Mouse (Mus musculus): ENCODE results near the gene Drc3.
"Not testable (repeated sequence)": the region's sequence is repeated elsewhere in the genome, so short reads cannot be mapped to it uniquely, and the experiment has no call there.

Drc3 gene

GRCm38 (mm10) chr11:60391346-60391745 lies 38.2 kb downstream of the Drc3 start:
- no peak for DNase-seq (ENCODE audit: low spot score in 2 of 2)

- DNase-seq (ENCODE audit: low spot score in 2 of 2) = peak in 1 of 2 experiments; percentile 21
Observed at GRCm38 (mm10) chr11:60396546-60396945, 43.4 kb downstream of the Drc3 start.

DNA sequence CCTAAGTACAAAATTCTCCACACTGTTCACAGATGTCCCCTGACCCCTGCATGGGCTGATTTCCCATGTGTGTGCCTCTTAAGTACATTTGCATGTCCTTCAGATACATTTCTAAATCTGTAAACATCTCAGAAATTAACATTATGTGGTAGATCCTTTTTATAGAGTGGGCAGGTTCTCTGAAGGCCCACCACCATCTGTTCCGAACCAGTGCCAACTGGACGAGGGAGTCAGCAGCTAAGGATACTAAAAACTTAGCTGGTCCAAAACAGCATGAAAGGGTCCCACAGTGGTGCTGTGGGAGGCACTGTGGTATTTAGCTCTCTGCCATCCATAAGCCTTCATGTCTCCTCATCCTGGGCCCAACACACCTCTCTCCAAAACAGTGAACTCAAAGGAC lies 44.0 kb downstream of the Drc3 start:
- DNase-seq (ENCODE audit: low spot score in 2 of 2) = peak; percentile 38 to 43

- DNase-seq (ENCODE audit: low spot score in 2 of 2) = no peak
Observed at GRCm38 (mm10) chr11:60406606-60407005, 53.5 kb downstream of the Drc3 start.

- peak in 1 of 2 experiments; percentile 50 for DNase-seq (ENCODE audit: low spot score in 2 of 2)
Observed at GRCm38 (mm10) chr11:60412173-60412572, 59.0 kb downstream of the Drc3 start.

- DNase-seq (ENCODE audit: low spot score in 2 of 2) = no peak
Observed at GRCm38 (mm10) chr11:60412921-60413320, 59.8 kb downstream of the Drc3 start.

- no peak for DNase-seq (ENCODE audit: low spot score in 2 of 2)
Observed at GRCm38 (mm10) chr11:60416590-60416962, 63.4 kb downstream of the Drc3 start.

DNA sequence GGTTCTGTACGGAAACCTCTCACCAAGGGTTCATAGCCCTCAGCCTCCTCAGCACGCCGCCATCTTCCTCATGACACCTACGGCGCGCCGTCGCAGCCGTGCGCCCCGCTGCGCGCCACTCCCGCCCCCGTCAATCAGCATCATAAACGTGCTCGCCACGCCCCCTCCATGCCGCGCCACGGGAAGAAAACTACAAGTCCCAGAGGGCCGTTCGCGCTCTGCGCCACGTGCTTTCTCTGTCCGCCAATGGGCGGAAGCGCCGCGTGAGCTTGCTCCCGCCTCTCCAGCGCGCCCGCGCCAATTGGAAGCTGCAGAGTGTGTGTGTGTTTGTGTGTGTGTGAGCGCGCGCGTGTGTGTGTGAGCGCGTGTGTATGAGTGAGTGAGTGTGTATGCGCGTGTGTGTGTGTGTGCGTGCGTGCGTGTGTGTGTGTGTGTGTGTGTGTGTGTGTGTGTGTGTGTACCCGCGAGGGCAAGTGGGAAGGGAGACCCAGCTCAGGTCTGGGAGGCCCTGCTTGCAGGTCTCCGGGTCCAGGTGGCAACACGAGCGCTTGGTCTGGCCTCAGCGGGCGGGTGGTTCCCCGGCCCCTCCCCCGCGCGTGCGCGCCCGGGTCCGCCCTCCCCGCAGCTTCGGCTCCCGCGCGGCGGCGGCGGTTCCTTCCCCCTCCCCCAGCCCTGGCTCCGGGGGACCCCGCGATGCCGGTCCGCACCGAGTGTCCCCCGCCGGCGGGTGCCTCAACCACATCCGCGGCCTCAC lies 64.0 kb downstream of the Drc3 start, which contains the start of gene Gid4:
Gene Gid4, plus strand, starts transcription at position 183 of the 754 bp plus-strand sequence.
- DNase-seq (ENCODE audit: low spot score in 2 of 2) = peak; percentile 98 to 99

DNA sequence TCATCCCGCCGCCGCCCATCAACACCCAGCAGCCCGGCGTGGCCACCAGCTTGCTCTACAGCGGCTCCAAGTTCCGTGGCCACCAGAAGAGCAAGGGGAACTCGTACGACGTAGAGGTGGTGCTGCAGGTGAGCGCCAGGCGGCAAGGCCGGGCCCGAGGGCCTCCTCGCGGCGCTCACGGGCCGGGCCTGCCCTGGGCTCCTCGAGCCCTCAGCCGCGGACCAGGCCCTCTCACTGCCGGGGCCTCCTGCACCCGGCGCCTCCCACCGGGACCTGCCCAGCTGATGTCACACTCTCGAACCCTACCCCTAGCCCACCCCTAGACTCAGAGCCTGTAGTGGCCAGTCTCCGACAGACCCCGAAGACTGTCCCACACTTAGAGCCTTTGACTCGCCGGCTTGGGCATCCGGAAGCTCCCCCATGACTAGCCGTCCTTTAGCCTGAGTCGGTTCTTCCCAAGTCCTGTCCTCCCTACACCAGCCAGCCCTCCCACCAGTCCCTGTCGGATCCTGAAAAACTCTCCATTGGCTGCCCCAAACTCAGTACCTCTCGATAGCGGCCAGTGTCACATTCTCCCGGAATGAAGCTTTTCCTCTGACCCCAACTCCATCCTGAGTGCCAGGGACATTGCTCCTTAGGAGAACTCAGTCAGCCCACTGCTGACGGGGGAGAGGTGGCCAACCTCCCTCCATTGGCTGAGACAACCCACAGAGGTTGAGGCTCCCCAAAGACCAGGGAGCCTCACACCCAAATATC lies 64.8 kb downstream of the Drc3 start, which contains the start of gene Atpaf2:
Gene Atpaf2, minus strand, starts transcription at position 741 of the 756 bp plus-strand sequence.
- DNase-seq (ENCODE audit: low spot score in 2 of 2) = no peak

DNA sequence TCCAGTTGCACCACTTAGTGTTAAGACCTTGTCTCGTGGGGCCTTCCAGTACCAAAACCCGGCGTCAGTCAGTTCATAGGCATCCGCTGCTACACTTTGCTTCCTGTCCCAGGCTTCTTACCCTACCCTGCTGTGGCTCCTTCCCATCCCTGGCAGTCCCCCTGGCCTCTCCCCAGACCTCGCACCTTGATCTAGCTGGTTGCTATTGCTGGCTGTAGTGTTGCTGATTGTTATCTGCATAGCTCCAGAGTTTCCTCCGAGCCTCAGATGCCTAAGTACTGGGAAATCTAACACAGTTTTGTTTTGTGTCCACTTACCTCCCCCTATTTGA lies 65.3 kb downstream of the Drc3 start:
- no peak for DNase-seq (ENCODE audit: low spot score in 2 of 2)

DNA sequence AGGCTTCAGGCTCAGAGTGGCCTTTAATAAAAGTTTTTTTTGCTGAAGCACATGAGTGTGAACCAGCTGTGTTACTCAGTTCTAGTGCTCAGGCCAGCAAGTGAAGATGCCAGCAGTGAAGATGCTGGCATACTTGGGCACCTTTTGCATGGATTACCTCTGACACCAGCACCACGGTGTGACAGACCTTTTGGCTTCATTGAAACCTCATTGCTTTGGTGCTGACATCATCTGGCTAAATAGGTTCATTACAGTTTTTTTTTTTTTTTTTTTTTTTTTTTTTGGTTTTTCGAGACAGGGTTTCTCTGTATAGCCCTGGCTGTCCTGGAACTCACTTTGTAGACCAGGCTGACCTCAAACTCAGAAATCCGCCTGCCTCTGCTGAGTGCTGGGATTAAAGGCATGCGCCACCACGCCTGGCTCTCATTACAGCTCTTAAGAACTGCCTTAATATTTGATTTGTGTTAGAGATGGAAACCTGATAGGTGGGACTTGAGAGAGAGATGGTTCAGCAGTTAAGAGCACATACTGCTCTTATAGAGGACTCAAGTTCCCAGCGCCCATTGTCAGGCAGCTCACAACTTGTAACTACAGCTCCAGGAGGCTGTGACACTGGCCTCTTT lies 69.0 kb downstream of the Drc3 start:
- DNase-seq (ENCODE audit: low spot score in 2 of 2) = no peak

DNA sequence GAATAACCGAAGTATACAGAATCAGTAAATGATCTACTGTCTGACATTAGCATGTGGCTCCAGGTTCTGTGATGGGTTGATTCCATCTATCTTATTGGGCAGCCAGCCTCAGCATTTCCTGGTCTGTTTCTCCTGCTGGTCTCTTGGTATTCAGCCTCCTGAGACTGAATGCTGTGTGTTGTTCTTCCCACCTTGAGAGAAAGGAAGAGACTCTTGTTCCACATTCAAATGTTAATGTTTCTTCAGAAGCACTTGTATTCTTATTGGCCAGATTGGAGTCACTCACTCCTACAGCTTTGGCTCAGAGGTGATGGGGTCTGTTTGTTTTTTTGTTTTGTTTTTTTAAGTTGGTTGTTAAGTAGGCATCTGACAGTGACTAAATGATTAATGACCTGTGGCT lies 69.9 kb downstream of the Drc3 start:
- DNase-seq (ENCODE audit: low spot score in 2 of 2) = no peak

- no peak for DNase-seq (ENCODE audit: low spot score in 2 of 2)
Observed at GRCm38 (mm10) chr11:60426417-60426816, 73.3 kb downstream of the Drc3 start.

DNA sequence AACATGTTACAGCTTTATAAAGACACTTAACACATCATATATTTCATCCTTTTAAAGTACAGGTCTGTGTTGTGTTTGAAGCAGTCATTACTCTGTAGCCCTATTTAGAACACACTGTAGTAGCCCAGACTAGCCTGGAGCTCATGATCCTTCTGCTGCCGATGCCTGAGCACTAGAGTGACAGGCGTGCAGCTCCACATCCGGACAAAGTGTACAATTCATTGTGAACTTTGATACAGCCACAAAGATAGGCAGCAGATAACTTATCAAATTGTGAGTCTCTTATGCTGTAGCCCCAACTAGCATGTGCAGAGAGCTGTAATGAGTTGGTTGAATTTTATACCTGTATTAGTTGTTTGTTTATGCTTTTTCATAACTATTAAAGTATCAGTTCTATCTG lies 74.5 kb downstream of the Drc3 start:
- no peak for DNase-seq (ENCODE audit: low spot score in 2 of 2)

GRCm38 (mm10) chr11:60433501-60433900 lies 80.4 kb downstream of the Drc3 start:
- no peak for DNase-seq (ENCODE audit: low spot score in 2 of 2)

- DNase-seq (ENCODE audit: low spot score in 2 of 2) = no peak
Observed at GRCm38 (mm10) chr11:60435133-60435532, 82.0 kb downstream of the Drc3 start.

DNA sequence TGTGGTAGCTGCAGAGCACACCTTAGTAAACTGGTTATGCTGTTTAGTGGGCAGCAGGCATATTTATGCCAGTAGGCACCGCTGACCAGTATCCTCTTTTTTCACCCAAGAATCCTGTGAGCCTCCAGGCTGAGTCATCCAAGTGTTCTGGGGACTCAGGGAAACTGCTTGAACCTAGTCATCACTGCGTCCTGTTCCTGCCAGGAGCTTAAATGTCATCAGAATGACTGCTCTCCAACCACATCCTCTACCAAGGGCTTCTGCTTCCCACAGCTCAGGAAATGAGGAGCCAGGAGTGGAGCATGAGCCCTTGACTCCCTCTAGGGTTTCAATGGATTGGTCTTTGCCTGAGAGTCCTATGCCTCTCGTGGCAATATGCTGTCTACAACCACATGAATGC lies 83.5 kb downstream of the Drc3 start:
- no peak for DNase-seq (ENCODE audit: low spot score in 2 of 2)

GRCm38 (mm10) chr11:60439621-60440020 lies 86.5 kb downstream of the Drc3 start:
- DNase-seq (ENCODE audit: low spot score in 2 of 2) = not testable (repeated sequence)

DNA sequence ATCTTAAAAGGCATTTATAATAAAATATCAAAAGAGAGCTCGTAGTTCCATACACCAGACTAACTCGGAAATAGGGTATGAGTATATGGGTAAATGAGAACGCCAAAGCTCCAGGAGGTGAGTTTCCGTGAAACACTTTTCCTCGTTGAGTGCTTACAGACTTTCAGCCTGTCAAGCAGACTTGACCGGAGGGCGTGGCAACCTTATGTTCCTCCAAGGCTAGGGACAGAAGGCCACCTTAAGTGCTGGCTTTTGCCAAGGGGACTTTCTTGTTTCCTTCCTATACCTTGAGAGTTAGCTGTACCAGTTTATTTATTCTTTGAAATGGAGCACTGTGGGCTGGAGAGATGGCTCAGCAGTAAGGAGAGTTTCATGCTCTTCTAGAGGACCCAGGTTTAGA lies 87.0 kb downstream of the Drc3 start:
- no peak for DNase-seq (ENCODE audit: low spot score in 2 of 2)

- DNase-seq (ENCODE audit: low spot score in 2 of 2) = no peak
Observed at GRCm38 (mm10) chr11:60442896-60443295, 89.8 kb downstream of the Drc3 start.

Data from frontal cortex, postnatal 14 days (tissue).